ENCODE assay signal across 8 mouse cellular contexts in the genomic region with DNA sequence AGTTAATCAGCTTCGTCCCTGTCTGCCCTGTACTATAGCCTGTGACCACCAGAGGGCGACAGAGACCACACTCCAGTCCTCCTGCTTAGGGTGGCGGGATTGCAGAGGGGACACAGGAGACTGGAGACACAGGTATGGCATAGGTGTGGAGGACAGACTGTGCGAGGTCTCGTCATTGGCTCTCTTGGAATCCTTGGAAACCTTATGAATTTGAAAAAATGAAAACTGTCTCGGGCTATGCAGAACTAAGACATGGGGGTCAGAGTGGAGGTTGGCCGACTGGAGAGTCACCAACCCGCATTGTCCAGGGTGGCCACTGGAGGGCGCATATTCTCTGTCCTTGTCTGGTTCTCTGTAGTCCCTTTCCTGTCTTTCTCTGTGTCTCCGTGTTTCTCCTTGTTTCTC. TPM values are rescaled to one million over a fixed set of nuclear protein-coding genes. Genes with fewer than 3 reads are reported as not detected.
DNase-seq lines count a peak whose midpoint lies in the region; ATAC-seq and TF ChIP-seq lines count a peak whose summit lies in the region.

No protein-coding gene starts in this region.

- ATAC-seq in cerebellum, adult (ENCODE audit: insufficient number of reproducible peaks, low FRiP score, low TSS enrichment): peak; percentile 72; the same call in 1 of the 2 replicates
- ATAC-seq in forebrain, embryonic 14.5 days: peak; percentile 68
- ATAC-seq in liver, postnatal 0 days: peak; percentile 85
- ATAC-seq in neural tube, embryonic 14.5 days (ENCODE audit: low read depth): peak; percentile 58

- TF ChIP-seq EP300 in liver, postnatal 0 days (IDR thresholded peaks at IDR 0.05; ENCODE audit: low read depth): no peak

- H3K27me3 ChIP-seq in forebrain, embryonic 14.5 days (replicated peaks; ENCODE audit: control insufficient read depth, insufficient read depth, low read length): no peaks in the 10 kb centered on the region
- peaks cover 30% of the 10 kb centered on the region for H3K27me3 ChIP-seq in liver, postnatal 0 days (ENCODE audit: insufficient read depth, low read length)
- peaks cover 4% of the 10 kb centered on the region; the same call in 1 of the 2 replicates for H3K27me3 ChIP-seq in neural tube, embryonic 14.5 days (ENCODE audit: control insufficient read depth, insufficient read depth, low read length)
- H3K27me3 ChIP-seq in testis, adult 2 months (ENCODE audit: control insufficient read depth, insufficient read depth, low read length): no peaks in the 10 kb centered on the region

- no peak for TF ChIP-seq POLR2A in testis, adult 2 months (IDR thresholded peaks at IDR 0.05; ENCODE audit: control insufficient read depth, low read depth, low read length)

- 0% methylated on average over 10 of the region's 10 CpGs for WGBS in forebrain, embryonic 14.5 days
- WGBS in large intestine, adult 2 months: under 1% methylated on average over 10 of the region's 10 CpGs
- 1% methylated on average over 10 of the region's 10 CpGs for WGBS in liver, postnatal 0 days (ENCODE audit: insufficient replicate concordance)
- WGBS in neural tube, embryonic 14.5 days: 0% methylated on average over 10 of the region's 10 CpGs

- H3K4me3 ChIP-seq in forebrain, embryonic 14.5 days (ENCODE audit: low read depth, low read length): no peak overlapping the region
- H3K4me3 ChIP-seq in liver, postnatal 0 days (ENCODE audit: low read depth, low read length): no peak overlapping the region
- no peak overlapping the region for H3K4me3 ChIP-seq in neural tube, embryonic 14.5 days (ENCODE audit: low read depth, low read length)
- no peak overlapping the region for H3K4me3 ChIP-seq in testis, adult 2 months (ENCODE audit: control insufficient read depth, low read depth, low read length)

- DNase-seq in ES-CJ7 (ENCODE audit: low read depth, low spot score): peak; percentile 91
- DNase-seq in forebrain, embryonic 14.5 days (ENCODE audit: low spot score): peak; percentile 91
- peak; percentile 92 to 95 for DNase-seq in heart, postnatal 14 days
- DNase-seq in large intestine, adult 2 months (ENCODE audit: low read depth, low spot score): peak; percentile 60
- DNase-seq in liver, postnatal 0 days: peak; percentile 92

- TF ChIP-seq CTCF in liver, postnatal 0 days (IDR thresholded peaks at IDR 0.05; ENCODE audit: low read depth): peak; percentile 95
- peak; percentile 95 for TF ChIP-seq CTCF in testis, adult 2 months (IDR thresholded peaks at IDR 0.05; ENCODE audit: control insufficient read depth, insufficient read depth, insufficient replicate concordance, low read depth, low read length)

- intact Hi-C loops in heart, postnatal 14 days (cut with DNase I): loop anchor here (1.0 to 10.0 kb wide), 7 partner anchors 33 to 418 kb away; a partner anchor contains a TSS

- H3K36me3 ChIP-seq in forebrain, embryonic 14.5 days (ENCODE audit: control insufficient read depth, insufficient read depth, low read length): no peaks in the 10 kb centered on the region
- H3K36me3 ChIP-seq in liver, postnatal 0 days (replicated peaks; ENCODE audit: insufficient read depth, low read length): no peaks in the 10 kb centered on the region
- no peaks in the 10 kb centered on the region for H3K36me3 ChIP-seq in neural tube, embryonic 14.5 days (ENCODE audit: control insufficient read depth, insufficient read depth, low read length)
- H3K36me3 ChIP-seq in testis, adult 2 months (ENCODE audit: control insufficient read depth, insufficient read depth, low read length): no peaks in the 10 kb centered on the region

- H3K4me2 ChIP-seq in forebrain, embryonic 14.5 days (ENCODE audit: low read length): peak overlapping the region; percentile 41
- H3K4me2 ChIP-seq in liver, postnatal 0 days (ENCODE audit: low read depth, low read length): peak overlapping the region; percentile 67
- H3K4me2 ChIP-seq in neural tube, embryonic 14.5 days (ENCODE audit: low read depth, low read length): peak overlapping the region; percentile 24; the same call in 1 of the 2 replicates

- peaks cover 27% of the 10 kb centered on the region for H3K4me1 ChIP-seq in forebrain, embryonic 14.5 days (ENCODE audit: control insufficient read depth, insufficient read depth, low read length)
- H3K4me1 ChIP-seq in liver, postnatal 0 days (ENCODE audit: insufficient read depth): no peaks in the 10 kb centered on the region
- H3K4me1 ChIP-seq in neural tube, embryonic 14.5 days (ENCODE audit: control insufficient read depth, insufficient read depth, low read length): peaks cover 23% of the 10 kb centered on the region
- H3K4me1 ChIP-seq in testis, adult 2 months (ENCODE audit: control insufficient read depth, insufficient read depth, low read length): peaks cover 18% of the 10 kb centered on the region

- H3K9ac ChIP-seq in forebrain, embryonic 14.5 days (ENCODE audit: low read length): no peak overlapping the region; the same call in 1 of the 2 replicates
- no peak overlapping the region for H3K9ac ChIP-seq in liver, postnatal 0 days (replicated peaks)
- no peak overlapping the region for H3K9ac ChIP-seq in neural tube, embryonic 14.5 days (replicated peaks; ENCODE audit: low read depth, low read length)

- peak overlapping the region; percentile 17; the same call in 1 of the 2 replicates for H3K27ac ChIP-seq in forebrain, embryonic 14.5 days (ENCODE audit: low read depth, low read length)
- no peak overlapping the region for H3K27ac ChIP-seq in liver, postnatal 0 days (ENCODE audit: low read depth)
- no peak overlapping the region for H3K27ac ChIP-seq in neural tube, embryonic 14.5 days (ENCODE audit: low read depth, low read length)
- no peak overlapping the region for H3K27ac ChIP-seq in testis, adult 2 months (ENCODE audit: control insufficient read depth, insufficient read depth, low read depth, low read length)

- H3K9me3 ChIP-seq in forebrain, embryonic 14.5 days (replicated peaks; ENCODE audit: control insufficient read depth, low read length): no peaks in the 10 kb centered on the region
- H3K9me3 ChIP-seq in liver, postnatal 0 days (ENCODE audit: low read length): no peaks in the 10 kb centered on the region
- no peaks in the 10 kb centered on the region for H3K9me3 ChIP-seq in neural tube, embryonic 14.5 days (ENCODE audit: control insufficient read depth, low read length)

RNA-seq across cellular contexts. Expression of a gene that starts 1.8 kb away (rescaled TPM):
- 2.3 and 2.4 TPM in 2 replicates for polyA plus RNA-seq in forebrain, embryonic 14.5 days (2014; fragmentation: Nextera tagmentation; extraction: Ambion mirVana)
- total RNA-seq in heart, postnatal 14 days (2021): not detected
- 0.11 TPM in 1 of 2 replicates, not detected in the other for polyA plus RNA-seq in large intestine, adult 2 months (2012; rRNA removed)
- polyA plus RNA-seq in liver, postnatal 0 days (2015; fragmentation: Nextera tagmentation; extraction: Ambion mirVana): not detected in 2 replicates
- 1.7 TPM in 2 replicates for polyA plus RNA-seq in neural tube, embryonic 14.5 days (2014; fragmentation: Nextera tagmentation; extraction: Ambion mirVana)
- polyA plus RNA-seq in testis, adult 2 months (2012; rRNA removed): 10.1 and 10.9 TPM in 2 replicates

RNA-seq across cellular contexts. Expression of a gene that starts 49.2 kb away (rescaled TPM):
- polyA plus RNA-seq in forebrain, embryonic 14.5 days (2014; fragmentation: Nextera tagmentation; extraction: Ambion mirVana): 22.6 and 33.6 TPM in 2 replicates
- total RNA-seq in heart, postnatal 14 days (2021): 10 to 100 TPM; 29.0 to 33.1 TPM
- 22.1 and 36.3 TPM in 2 replicates for polyA plus RNA-seq in large intestine, adult 2 months (2012; rRNA removed)
- polyA plus RNA-seq in liver, postnatal 0 days (2015; fragmentation: Nextera tagmentation; extraction: Ambion mirVana): 7.1 and 7.7 TPM in 2 replicates
- polyA plus RNA-seq in neural tube, embryonic 14.5 days (2014; fragmentation: Nextera tagmentation; extraction: Ambion mirVana): 19.2 and 23.3 TPM in 2 replicates
- 4.0 and 4.3 TPM in 2 replicates for polyA plus RNA-seq in testis, adult 2 months (2012; rRNA removed)
